Mouse (Mus musculus): ENCODE results near the gene Ccnt1.

DNA sequence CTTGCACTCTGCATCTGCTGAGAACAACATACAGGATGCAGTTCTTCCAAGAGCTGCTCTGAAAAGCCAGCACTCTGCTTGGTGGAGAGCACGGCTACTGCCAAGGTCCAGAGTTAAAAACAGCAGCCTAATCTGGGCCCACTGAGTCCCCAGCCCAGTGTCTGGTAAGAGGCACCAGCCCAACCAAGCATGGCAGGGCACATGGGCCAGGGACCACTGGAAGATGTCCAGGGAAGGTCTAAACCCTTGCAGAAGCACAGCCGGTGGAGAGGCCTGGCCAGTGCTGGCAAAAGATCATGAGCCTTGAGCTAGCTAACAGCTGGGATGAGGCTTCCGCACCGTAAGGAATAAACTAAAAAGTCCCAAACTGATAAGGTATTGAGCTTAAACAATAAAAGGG lies 14.8 kb downstream of the Ccnt1 start:
- TF ChIP-seq ZNF384 (IDR thresholded peaks at IDR 0.05; ENCODE audit: low read depth, low read length) = no peak
- no peak for TF ChIP-seq TAL1 (IDR thresholded peaks at IDR 0.05; ENCODE audit: low read length)
- TF ChIP-seq BHLHE40 (IDR thresholded peaks at IDR 0.05; ENCODE audit: borderline replicate concordance, low read depth, low read length) = no peak
- no peak for TF ChIP-seq CHD2 (IDR thresholded peaks at IDR 0.05; ENCODE audit: low read length)
- TF ChIP-seq SIN3A (IDR thresholded peaks at IDR 0.05; ENCODE audit: low read length) = no peak
- TF ChIP-seq CTCF (IDR thresholded peaks at IDR 0.05 in 2 of 3, conservative IDR thresholded peaks at IDR 0.05 in 1 of 3; ENCODE audit: control insufficient read depth in 1 of 3, insufficient read depth in 1 of 3, low read depth in 2 of 3, low read length in 3 of 3, poor library complexity in 1 of 3, severe bottlenecking in 1 of 3) = no peak
- no peak for TF ChIP-seq POLR2A (IDR thresholded peaks at IDR 0.05; ENCODE audit: control insufficient read depth in 1 of 2, insufficient read depth in 1 of 2, low read depth in 1 of 2, low read length in 2 of 2, poor library complexity in 1 of 2)
- no peak for TF ChIP-seq RAD21 (IDR thresholded peaks at IDR 0.05; ENCODE audit: low read depth, low read length)
- TF ChIP-seq SMC3 (IDR thresholded peaks at IDR 0.05; ENCODE audit: low read depth, low read length) = no peak
- no peak for TF ChIP-seq EP300 (IDR thresholded peaks at IDR 0.05; ENCODE audit: low read depth in 1 of 2, low read length in 2 of 2)
- no peak for TF ChIP-seq MAX (IDR thresholded peaks at IDR 0.05; ENCODE audit: low read length)
- no peak for TF ChIP-seq USF1 (IDR thresholded peaks at IDR 0.05; ENCODE audit: low read depth, low read length)
- no peak for TF ChIP-seq GATA1 (IDR thresholded peaks at IDR 0.05; ENCODE audit: low read depth, low read length)
- TF ChIP-seq JUND (IDR thresholded peaks at IDR 0.05; ENCODE audit: low read depth, low read length) = no peak
